Mouse (Mus musculus): ENCODE measurements around the gene Atg7. TPM values are rescaled to one million over a fixed set of nuclear protein-coding genes. Genes with fewer than 3 reads are reported as not detected.
A peak's percentile ranks its signal among the peaks of the same experiment; 100 is the strongest.

Atg7 gene
- polyA plus RNA-seq, 1 experiment from 2014 or later = 18.7 TPM

GRCm38 (mm10) chr6:114812779-114813178 is 169.9 kb downstream of the Atg7 start:
- H3K36me3 ChIP-seq = no peaks in the 10 kb centered on the region
- no peak for ATAC-seq (ENCODE audit: low FRiP score, low read depth)
- H3K9me3 ChIP-seq = no peaks in the 10 kb centered on the region; the same call in 1 of the 2 replicates
- peaks cover 52% of the 10 kb centered on the region for H3K4me1 ChIP-seq
- WGBS = 82% methylated on average over 4 of the region's 4 CpGs
- no peaks in the 10 kb centered on the region for H3K27me3 ChIP-seq
- no peak overlapping the region for H3K9ac ChIP-seq
- no peak overlapping the region for H3K4me3 ChIP-seq
- H3K27ac ChIP-seq = peak overlapping the region; percentile 6; the same call in 1 of the 2 replicates
- no peak overlapping the region for H3K4me2 ChIP-seq (replicated peaks)

GRCm38 (mm10) chr6:114814199-114814881 is 171.4 kb downstream of the Atg7 start:
- Histone ChIP-seq H3K4me3 (no peak overlapping the region), H3K9me3 (no peaks in the 10 kb centered on the region; the same call in 1 of the 2 replicates), H3K9ac (no peak overlapping the region), H3K36me3 (no peaks in the 10 kb centered on the region), H3K4me2 (replicated peaks) (no peak overlapping the region), H3K27me3 (no peaks in the 10 kb centered on the region), H3K4me1 (peaks cover 53% of the 10 kb centered on the region), H3K27ac (0 out of 2 replicates have a peak overlapping the region, but pooled peaks have one; percentile 15)
- peak; percentile 54; the same call in 1 of the 2 replicates for ATAC-seq (ENCODE audit: low FRiP score, low read depth)
- WGBS = 42% methylated on average over 6 of the region's 6 CpGs

GRCm38 (mm10) chr6:114814882-114815650 is 172.2 kb downstream of the Atg7 start:
- no peaks in the 10 kb centered on the region; the same call in 1 of the 2 replicates for H3K9me3 ChIP-seq
- no peak overlapping the region for H3K4me3 ChIP-seq
- H3K27ac ChIP-seq = no peak overlapping the region
- 94% methylated on average over 5 of the region's 5 CpGs for WGBS
- H3K36me3 ChIP-seq = no peaks in the 10 kb centered on the region
- ATAC-seq (ENCODE audit: low FRiP score, low read depth) = no peak
- no peaks in the 10 kb centered on the region for H3K27me3 ChIP-seq
- H3K4me2 ChIP-seq (replicated peaks) = no peak overlapping the region
- no peak overlapping the region for H3K9ac ChIP-seq
- H3K4me1 ChIP-seq = peaks cover 50% of the 10 kb centered on the region

- WGBS = 34% methylated on average over 11 of the region's 11 CpGs
- ATAC-seq (ENCODE audit: low FRiP score, low read depth) = no peak
- no peak overlapping the region for H3K4me3 ChIP-seq
- no peaks in the 10 kb centered on the region for H3K36me3 ChIP-seq
- H3K27me3 ChIP-seq = no peaks in the 10 kb centered on the region
- H3K9me3 ChIP-seq = peaks cover 3% of the 10 kb centered on the region; the same call in 1 of the 2 replicates
- H3K9ac ChIP-seq = no peak overlapping the region
- no peak overlapping the region for H3K4me2 ChIP-seq (replicated peaks)
- H3K4me1 ChIP-seq = peaks cover 48% of the 10 kb centered on the region
- no peak overlapping the region for H3K27ac ChIP-seq
Measured at GRCm38 (mm10) chr6:114817948-114818347, 175.1 kb downstream of the Atg7 start.

- H3K27ac ChIP-seq = peak overlapping the region; percentile 6; the same call in 1 of the 2 replicates
- ATAC-seq (ENCODE audit: low FRiP score, low read depth) = no peak
- WGBS = 59% methylated on average over 6 of the region's 6 CpGs
Measured at GRCm38 (mm10) chr6:114818471-114818870, 175.6 kb downstream of the Atg7 start.

GRCm38 (mm10) chr6:114819971-114820481 is 177.1 kb downstream of the Atg7 start:
- Histone ChIP-seq H3K9me3 (peaks cover 7% of the 10 kb centered on the region; the same call in 1 of the 2 replicates), H3K27me3 (no peaks in the 10 kb centered on the region), H3K27ac (peak overlapping the region; percentile 44; the same call in 1 of the 2 replicates), H3K4me3 (no peak overlapping the region), H3K36me3 (no peaks in the 10 kb centered on the region), H3K4me2 (replicated peaks) (no peak overlapping the region), H3K9ac (peak overlapping the region; percentile 19; the same call in 1 of the 2 replicates), H3K4me1 (peaks cover 39% of the 10 kb centered on the region)
- ATAC-seq (ENCODE audit: low FRiP score, low read depth) = no peak
- 61% methylated on average over 9 of the region's 9 CpGs for WGBS

More at GRCm38 (mm10) chr6:114818471-114818870, 175.6 kb downstream of the Atg7 start:
- H3K36me3 ChIP-seq = no peaks in the 10 kb centered on the region
- peaks cover 47% of the 10 kb centered on the region for H3K4me1 ChIP-seq
- no peaks in the 10 kb centered on the region for H3K27me3 ChIP-seq
- H3K4me2 ChIP-seq (replicated peaks) = no peak overlapping the region
- H3K9me3 ChIP-seq = peaks cover 7% of the 10 kb centered on the region; the same call in 1 of the 2 replicates
- no peak overlapping the region for H3K4me3 ChIP-seq
- H3K9ac ChIP-seq = no peak overlapping the region

- H3K4me2 ChIP-seq (replicated peaks) = no peak overlapping the region
- no peak overlapping the region for H3K27ac ChIP-seq
- H3K9ac ChIP-seq = no peak overlapping the region
- no peak for ATAC-seq (ENCODE audit: low FRiP score, low read depth)
- H3K27me3 ChIP-seq = no peaks in the 10 kb centered on the region
- no peaks in the 10 kb centered on the region for H3K36me3 ChIP-seq
- H3K4me3 ChIP-seq = no peak overlapping the region
- peaks cover 7% of the 10 kb centered on the region; the same call in 1 of the 2 replicates for H3K9me3 ChIP-seq
- 76% methylated on average over 7 of the region's 7 CpGs for WGBS
- peaks cover 35% of the 10 kb centered on the region for H3K4me1 ChIP-seq
Measured at GRCm38 (mm10) chr6:114821646-114822045, 178.7 kb downstream of the Atg7 start.

GRCm38 (mm10) chr6:114826889-114827288 is 184.0 kb downstream of the Atg7 start:
- H3K27me3 ChIP-seq = no peaks in the 10 kb centered on the region
- 70% methylated on average over 2 of the region's 2 CpGs for WGBS
- peaks cover 7% of the 10 kb centered on the region; the same call in 1 of the 2 replicates for H3K9me3 ChIP-seq
- H3K4me1 ChIP-seq = no peaks in the 10 kb centered on the region
- H3K27ac ChIP-seq = no peak overlapping the region
- H3K4me2 ChIP-seq (replicated peaks) = no peak overlapping the region
- H3K4me3 ChIP-seq = no peak overlapping the region
- no peaks in the 10 kb centered on the region for H3K36me3 ChIP-seq
- no peak overlapping the region for H3K9ac ChIP-seq
- ATAC-seq (ENCODE audit: low FRiP score, low read depth) = no peak

- H3K4me2 ChIP-seq (replicated peaks) = no peak overlapping the region
- no peaks in the 10 kb centered on the region for H3K27me3 ChIP-seq
- H3K4me1 ChIP-seq = peaks cover 26% of the 10 kb centered on the region
- H3K9ac ChIP-seq = no peak overlapping the region
- no peak for ATAC-seq (ENCODE audit: low FRiP score, low read depth)
- no peaks in the 10 kb centered on the region for H3K9me3 ChIP-seq
- H3K27ac ChIP-seq = no peak overlapping the region
- H3K4me3 ChIP-seq = no peak overlapping the region
- 71% methylated on average over 9 of the region's 9 CpGs for WGBS
- H3K36me3 ChIP-seq = no peaks in the 10 kb centered on the region
Measured at GRCm38 (mm10) chr6:114829660-114830438, 187.0 kb downstream of the Atg7 start.

GRCm38 (mm10) chr6:114831807-114832206 is 188.9 kb downstream of the Atg7 start:
- 93% methylated on average over 3 of the region's 3 CpGs for WGBS
- no peak overlapping the region for H3K9ac ChIP-seq
- no peaks in the 10 kb centered on the region for H3K36me3 ChIP-seq
- peaks cover 30% of the 10 kb centered on the region for H3K4me1 ChIP-seq
- H3K9me3 ChIP-seq = no peaks in the 10 kb centered on the region
- no peak overlapping the region for H3K4me2 ChIP-seq (replicated peaks)
- no peak overlapping the region for H3K27ac ChIP-seq
- ATAC-seq (ENCODE audit: low FRiP score, low read depth) = no peak
- no peak overlapping the region for H3K4me3 ChIP-seq
- no peaks in the 10 kb centered on the region for H3K27me3 ChIP-seq

- Histone ChIP-seq H3K4me3 (no peak overlapping the region), H3K36me3 (no peaks in the 10 kb centered on the region), H3K4me1 (peaks cover 30% of the 10 kb centered on the region), H3K9ac (no peak overlapping the region; the same call in 1 of the 2 replicates), H3K27ac (0 out of 2 replicates have a peak overlapping the region, but pooled peaks have one; percentile 7), H3K27me3 (no peaks in the 10 kb centered on the region), H3K9me3 (no peaks in the 10 kb centered on the region), H3K4me2 (replicated peaks) (no peak overlapping the region)
- 71% methylated on average over 9 of the region's 9 CpGs for WGBS
- no peak for ATAC-seq (ENCODE audit: low FRiP score, low read depth)
Measured at GRCm38 (mm10) chr6:114833058-114833685, 190.3 kb downstream of the Atg7 start.
